Mouse (Mus musculus): ENCODE data around the gene Cdhr3.
A peak's percentile ranks its signal among the peaks of the same experiment; 100 is the strongest.

Cdhr3 gene

GRCm38 (mm10) chr12:33092775-33093174 lies at the start of gene Cdhr3:
TSS of gene Cdhr3 (minus strand) at chr12:33092875.
- Histone ChIP-seq H3K27me3 (ENCODE audit: control insufficient read depth, insufficient read depth, low read length, poor library complexity, severe bottlenecking) (no peaks in the 10 kb centered on the region), H3K36me3 (ENCODE audit: control insufficient read depth, insufficient read depth, low read length, poor library complexity, severe bottlenecking) (no peaks in the 10 kb centered on the region)
- DNase-seq (ENCODE audit: low read depth, low spot score) = no peak

- no peak for DNase-seq (ENCODE audit: low read depth, low spot score)
- Histone ChIP-seq H3K36me3 (ENCODE audit: control insufficient read depth, insufficient read depth, low read length, poor library complexity, severe bottlenecking) (no peaks in the 10 kb centered on the region), H3K27me3 (ENCODE audit: control insufficient read depth, insufficient read depth, low read length, poor library complexity, severe bottlenecking) (no peaks in the 10 kb centered on the region)
Observed at GRCm38 (mm10) chr12:33139083-33139482, 46.4 kb upstream of the Cdhr3 start.

- DNase-seq (ENCODE audit: low read depth, low spot score) = peak; percentile 50
- Histone ChIP-seq H3K36me3 (ENCODE audit: control insufficient read depth, insufficient read depth, low read length, poor library complexity, severe bottlenecking) (no peaks in the 10 kb centered on the region), H3K27me3 (ENCODE audit: control insufficient read depth, insufficient read depth, low read length, poor library complexity, severe bottlenecking) (no peaks in the 10 kb centered on the region)
Observed at GRCm38 (mm10) chr12:33137857-33138256, 45.2 kb upstream of the Cdhr3 start.

- no peaks in the 10 kb centered on the region for H3K36me3 ChIP-seq (ENCODE audit: control insufficient read depth, insufficient read depth, low read length, poor library complexity, severe bottlenecking)
- DNase-seq (ENCODE audit: low read depth, low spot score) = peak; percentile 81
- no peaks in the 10 kb centered on the region for H3K27me3 ChIP-seq (ENCODE audit: control insufficient read depth, insufficient read depth, low read length, poor library complexity, severe bottlenecking)
Observed at GRCm38 (mm10) chr12:33131796-33132195, 39.1 kb upstream of the Cdhr3 start.

GRCm38 (mm10) chr12:33130401-33130800 lies 37.7 kb upstream of the Cdhr3 start:
- Histone ChIP-seq H3K36me3 (ENCODE audit: control insufficient read depth, insufficient read depth, low read length, poor library complexity, severe bottlenecking) (no peaks in the 10 kb centered on the region), H3K27me3 (ENCODE audit: control insufficient read depth, insufficient read depth, low read length, poor library complexity, severe bottlenecking) (no peaks in the 10 kb centered on the region)
- no peak for DNase-seq (ENCODE audit: low read depth, low spot score)

GRCm38 (mm10) chr12:33129410-33129809 lies 36.7 kb upstream of the Cdhr3 start:
- DNase-seq (ENCODE audit: low read depth, low spot score) = no peak
- Histone ChIP-seq H3K36me3 (ENCODE audit: control insufficient read depth, insufficient read depth, low read length, poor library complexity, severe bottlenecking) (no peaks in the 10 kb centered on the region), H3K27me3 (ENCODE audit: control insufficient read depth, insufficient read depth, low read length, poor library complexity, severe bottlenecking) (no peaks in the 10 kb centered on the region)

- no peak for DNase-seq (ENCODE audit: low read depth, low spot score)
- H3K27me3 ChIP-seq (ENCODE audit: control insufficient read depth, insufficient read depth, low read length, poor library complexity, severe bottlenecking) = no peaks in the 10 kb centered on the region
- no peaks in the 10 kb centered on the region for H3K36me3 ChIP-seq (ENCODE audit: control insufficient read depth, insufficient read depth, low read length, poor library complexity, severe bottlenecking)
Observed at GRCm38 (mm10) chr12:33128702-33129101, 36.0 kb upstream of the Cdhr3 start.

GRCm38 (mm10) chr12:33128121-33128520 lies 35.4 kb upstream of the Cdhr3 start:
- Histone ChIP-seq H3K27me3 (ENCODE audit: control insufficient read depth, insufficient read depth, low read length, poor library complexity, severe bottlenecking) (no peaks in the 10 kb centered on the region), H3K36me3 (ENCODE audit: control insufficient read depth, insufficient read depth, low read length, poor library complexity, severe bottlenecking) (no peaks in the 10 kb centered on the region)
- DNase-seq (ENCODE audit: low read depth, low spot score) = peak; percentile 56

GRCm38 (mm10) chr12:33126243-33126642 lies 33.6 kb upstream of the Cdhr3 start:
- no peaks in the 10 kb centered on the region for H3K27me3 ChIP-seq (ENCODE audit: control insufficient read depth, insufficient read depth, low read length, poor library complexity, severe bottlenecking)
- H3K36me3 ChIP-seq (ENCODE audit: control insufficient read depth, insufficient read depth, low read length, poor library complexity, severe bottlenecking) = no peaks in the 10 kb centered on the region
- DNase-seq (ENCODE audit: low read depth, low spot score) = no peak

GRCm38 (mm10) chr12:33125594-33126227 lies 33.0 kb upstream of the Cdhr3 start:
- no peaks in the 10 kb centered on the region for H3K27me3 ChIP-seq (ENCODE audit: control insufficient read depth, insufficient read depth, low read length, poor library complexity, severe bottlenecking)
- H3K36me3 ChIP-seq (ENCODE audit: control insufficient read depth, insufficient read depth, low read length, poor library complexity, severe bottlenecking) = no peaks in the 10 kb centered on the region
- peak; percentile 73 for DNase-seq (ENCODE audit: low read depth, low spot score)

- DNase-seq (ENCODE audit: low read depth, low spot score) = peak; percentile 49
- H3K36me3 ChIP-seq (ENCODE audit: control insufficient read depth, insufficient read depth, low read length, poor library complexity, severe bottlenecking) = no peaks in the 10 kb centered on the region
- H3K27me3 ChIP-seq (ENCODE audit: control insufficient read depth, insufficient read depth, low read length, poor library complexity, severe bottlenecking) = no peaks in the 10 kb centered on the region; the same call in 1 of the 2 replicates
Observed at GRCm38 (mm10) chr12:33118624-33119301, 26.1 kb upstream of the Cdhr3 start.

GRCm38 (mm10) chr12:33110894-33111471 lies 18.3 kb upstream of the Cdhr3 start:
- no peak for DNase-seq (ENCODE audit: low read depth, low spot score)
- H3K36me3 ChIP-seq (ENCODE audit: control insufficient read depth, insufficient read depth, low read length, poor library complexity, severe bottlenecking) = no peaks in the 10 kb centered on the region
- no peaks in the 10 kb centered on the region for H3K27me3 ChIP-seq (ENCODE audit: control insufficient read depth, insufficient read depth, low read length, poor library complexity, severe bottlenecking)

GRCm38 (mm10) chr12:33109531-33109930 lies 16.9 kb upstream of the Cdhr3 start:
- peak; percentile 53 for DNase-seq (ENCODE audit: low read depth, low spot score)
- H3K27me3 ChIP-seq (ENCODE audit: control insufficient read depth, insufficient read depth, low read length, poor library complexity, severe bottlenecking) = no peaks in the 10 kb centered on the region
- H3K36me3 ChIP-seq (ENCODE audit: control insufficient read depth, insufficient read depth, low read length, poor library complexity, severe bottlenecking) = no peaks in the 10 kb centered on the region

GRCm38 (mm10) chr12:33106438-33107167 lies 13.9 kb upstream of the Cdhr3 start:
- no peaks in the 10 kb centered on the region for H3K36me3 ChIP-seq (ENCODE audit: control insufficient read depth, insufficient read depth, low read length, poor library complexity, severe bottlenecking)
- no peak for DNase-seq (ENCODE audit: low read depth, low spot score)
- H3K27me3 ChIP-seq (ENCODE audit: control insufficient read depth, insufficient read depth, low read length, poor library complexity, severe bottlenecking) = no peaks in the 10 kb centered on the region

- H3K27me3 ChIP-seq (ENCODE audit: control insufficient read depth, insufficient read depth, low read length, poor library complexity, severe bottlenecking) = no peaks in the 10 kb centered on the region
- no peaks in the 10 kb centered on the region for H3K36me3 ChIP-seq (ENCODE audit: control insufficient read depth, insufficient read depth, low read length, poor library complexity, severe bottlenecking)
Observed at GRCm38 (mm10) chr12:33105724-33106123, 13.0 kb upstream of the Cdhr3 start.

More at GRCm38 (mm10) chr12:33105724-33106123, 13.0 kb upstream of the Cdhr3 start:
- no peak for DNase-seq (ENCODE audit: low read depth, low spot score)
